ENCODE assay signal across 40 mouse cellular contexts in genomic region chr19:58751504-58751903, GRCm38 (mm10). TPM values are rescaled to one million over a fixed set of nuclear protein-coding genes. Genes with fewer than 3 reads are reported as not detected.
"Had no signal": no experiment of that assay in that cellular context is flagged by ENCODE, and none has a peak within 500 bp of the region (broad histone marks: within the 10 kb centered on the region; RNA-seq: fewer than 3 reads in every experiment).

No protein-coding gene starts in this region.

- H3K9ac ChIP-seq: forebrain, postnatal 0 days; heart, embryonic 13.5 days; heart, embryonic 15.5 days; hindbrain, embryonic 13.5 days; hindbrain, embryonic 15.5 days; kidney, embryonic 15.5 days; limb, embryonic 12.5 days; liver, embryonic 13.5 days had no signal

- DNase-seq: gastrocnemius, postnatal 14 days; gastrocnemius, postnatal 36 days; heart, adult 18-20 months; kidney, adult 11 months; kidney, adult 2 months; kidney, adult 9 months; kidney, postnatal 14 days; kidney, postnatal 36 days; layer of hippocampus, postnatal 36 days; liver; liver, embryonic 13.5 days had no signal

- ATAC-seq: hindbrain, postnatal 0 days had no signal

- H3K4me3 ChIP-seq: heart, embryonic 13.5 days; heart, embryonic 15.5 days; hindbrain, embryonic 13.5 days; hindbrain, embryonic 15.5 days; kidney, embryonic 15.5 days; limb, embryonic 10.5 days; limb, embryonic 12.5 days; liver, embryonic 13.5 days had no signal

- H3K27me3 ChIP-seq: heart, embryonic 13.5 days; heart, embryonic 15.5 days; hindbrain, embryonic 13.5 days; hindbrain, embryonic 15.5 days; kidney, embryonic 15.5 days; limb, embryonic 12.5 days; liver, embryonic 13.5 days had no signal

- H3K27ac ChIP-seq: heart, embryonic 13.5 days; heart, embryonic 15.5 days; hindbrain, embryonic 13.5 days; hindbrain, embryonic 15.5 days; hindbrain, postnatal 0 days; kidney, embryonic 15.5 days; kidney, postnatal 0 days; limb, embryonic 10.5 days; limb, embryonic 12.5 days; liver, embryonic 13.5 days had no signal

- H3K9me3 ChIP-seq: heart, embryonic 13.5 days; heart, embryonic 15.5 days; hindbrain, embryonic 15.5 days; kidney, embryonic 15.5 days; limb, embryonic 10.5 days had no signal

- H3K4me2 ChIP-seq: heart, embryonic 11.5 days; heart, embryonic 13.5 days; heart, embryonic 15.5 days; hindbrain, embryonic 13.5 days; hindbrain, embryonic 15.5 days; kidney, embryonic 15.5 days; limb, embryonic 12.5 days; liver, embryonic 11.5 days; liver, embryonic 13.5 days had no signal

- H3K4me1 ChIP-seq: heart, embryonic 13.5 days; heart, embryonic 15.5 days; hindbrain, embryonic 13.5 days; hindbrain, embryonic 15.5 days; kidney, embryonic 15.5 days; limb, embryonic 10.5 days; limb, embryonic 12.5 days; liver, embryonic 13.5 days had no signal

- H3K36me3 ChIP-seq: heart, embryonic 13.5 days; heart, embryonic 15.5 days; hindbrain, embryonic 13.5 days; hindbrain, embryonic 15.5 days; kidney, embryonic 15.5 days; limb, embryonic 10.5 days; limb, embryonic 12.5 days; liver, embryonic 13.5 days had no signal

RNA-seq across cellular contexts. Expression of gene Pnliprp2, which starts 8.0 kb away (rescaled TPM):
- total RNA-seq: forebrain, postnatal 0 days; gastrocnemius, adult 18-20 months; gastrocnemius, adult 8-10 months; gastrocnemius, postnatal 14 days; gastrocnemius, postnatal 36 days; heart, adult 18-20 months; heart, adult 8-10 months; heart, postnatal 25 days; hematopoietic stem cell, adult 5-6 weeks; hindbrain, postnatal 0 days; layer of hippocampus, postnatal 14 days; left cerebral cortex, adult 18-20 months; left cerebral cortex, adult 8-10 months; left cerebral cortex, postnatal 10 days; left cerebral cortex, postnatal 25 days had no signal
- polyA plus RNA-seq: forebrain, postnatal 0 days; heart, postnatal 0 days; hindbrain, embryonic 13.5 days; hindbrain, embryonic 15.5 days; hindbrain, postnatal 0 days; kidney, adult 2 months had no signal

RNA-seq across cellular contexts. Expression of gene Pnliprp1, which starts 22.8 kb away (rescaled TPM):
- total RNA-seq: forebrain, postnatal 0 days; gastrocnemius, adult 8-10 months; gastrocnemius, postnatal 14 days; gastrocnemius, postnatal 36 days; heart, adult 8-10 months; heart, postnatal 25 days; hematopoietic stem cell, adult 5-6 weeks; hindbrain, postnatal 0 days; layer of hippocampus, adult 18-20 months; layer of hippocampus, adult 8-10 months; layer of hippocampus, postnatal 14 days; layer of hippocampus, postnatal 36 days; left cerebral cortex, adult 18-20 months; left cerebral cortex, adult 8-10 months; left cerebral cortex, postnatal 10 days; left cerebral cortex, postnatal 25 days had no signal
- polyA plus RNA-seq: hindbrain, embryonic 11.5 days; hindbrain, postnatal 0 days; kidney, postnatal 0 days; limb, embryonic 12.5 days had no signal

RNA-seq across cellular contexts. Expression of gene 1700019N19Rik, which starts 42.8 kb away (rescaled TPM):
- total RNA-seq: forebrain, postnatal 0 days; gastrocnemius, adult 18-20 months; gastrocnemius, adult 8-10 months; gastrocnemius, postnatal 14 days; gastrocnemius, postnatal 36 days; heart, adult 18-20 months; heart, adult 8-10 months; heart, postnatal 25 days; hematopoietic stem cell, adult 5-6 weeks; hindbrain, postnatal 0 days; left cerebral cortex, postnatal 10 days had no signal
- polyA plus RNA-seq: forebrain, postnatal 0 days; heart, embryonic 11.5 days; heart, embryonic 13.5 days; heart, embryonic 15.5 days; heart, postnatal 0 days; hindbrain, embryonic 11.5 days; hindbrain, embryonic 13.5 days; hindbrain, embryonic 15.5 days; hindbrain, postnatal 0 days; intestine, embryonic 14.5 days; kidney, embryonic 15.5 days; kidney, postnatal 0 days; large intestine, adult 2 months; limb, embryonic 10.5 days; limb, embryonic 12.5 days; limb, embryonic 14.5 days had no signal
